Mouse (Mus musculus): ENCODE results near the gene Tnfrsf21. TPM values are rescaled to one million over a fixed set of nuclear protein-coding genes. Genes with fewer than 3 reads are reported as not detected.

Tnfrsf21 gene
- polyA plus RNA-seq, 1 experiment from 2014 or later: 10.4 TPM

- Histone ChIP-seq H3K4me3 (no peak overlapping the region), H3K36me3 (no peaks in the 10 kb centered on the region), H3K4me2 (no peak overlapping the region), H3K27me3 (replicated peaks) (no peaks in the 10 kb centered on the region), H3K9me3 (no peaks in the 10 kb centered on the region), H3K27ac (replicated peaks) (no peak overlapping the region), H3K9ac (no peak overlapping the region), H3K4me1 (no peaks in the 10 kb centered on the region)
- no peak for ATAC-seq (ENCODE audit: extremely low read depth, insufficient number of reproducible peaks, low FRiP score, low TSS enrichment)
- WGBS: 77% methylated on average over 9 of the region's 9 CpGs
These were observed 97.1 kb downstream of the Tnfrsf21 start for GRCm38 (mm10) chr17:43113391-43113984.

- ATAC-seq (ENCODE audit: extremely low read depth, insufficient number of reproducible peaks, low FRiP score, low TSS enrichment): no peak
- no peak overlapping the region for H3K9ac ChIP-seq
- no peaks in the 10 kb centered on the region for H3K27me3 ChIP-seq (replicated peaks)
- H3K36me3 ChIP-seq: no peaks in the 10 kb centered on the region
- H3K4me1 ChIP-seq: no peaks in the 10 kb centered on the region
- H3K9me3 ChIP-seq: no peaks in the 10 kb centered on the region
- H3K4me3 ChIP-seq: no peak overlapping the region
- no peak overlapping the region for H3K4me2 ChIP-seq
- no peak overlapping the region for H3K27ac ChIP-seq (replicated peaks)
- whole genome bisulfite sequencing: 62% methylated on average over 8 of the region's 8 CpGs
These were observed 97.8 kb downstream of the Tnfrsf21 start for GRCm38 (mm10) chr17:43114086-43114581.

- Histone ChIP-seq H3K4me2 (no peak overlapping the region), H3K4me1 (no peaks in the 10 kb centered on the region), H3K36me3 (no peaks in the 10 kb centered on the region), H3K9me3 (no peaks in the 10 kb centered on the region), H3K27me3 (replicated peaks) (no peaks in the 10 kb centered on the region), H3K27ac (replicated peaks) (no peak overlapping the region), H3K4me3 (no peak overlapping the region), H3K9ac (no peak overlapping the region)
- WGBS: 86% methylated on average over 6 of the region's 6 CpGs
- no peak for ATAC-seq (ENCODE audit: extremely low read depth, insufficient number of reproducible peaks, low FRiP score, low TSS enrichment)
These were observed 98.6 kb downstream of the Tnfrsf21 start for GRCm38 (mm10) chr17:43114926-43115325.

DNA sequence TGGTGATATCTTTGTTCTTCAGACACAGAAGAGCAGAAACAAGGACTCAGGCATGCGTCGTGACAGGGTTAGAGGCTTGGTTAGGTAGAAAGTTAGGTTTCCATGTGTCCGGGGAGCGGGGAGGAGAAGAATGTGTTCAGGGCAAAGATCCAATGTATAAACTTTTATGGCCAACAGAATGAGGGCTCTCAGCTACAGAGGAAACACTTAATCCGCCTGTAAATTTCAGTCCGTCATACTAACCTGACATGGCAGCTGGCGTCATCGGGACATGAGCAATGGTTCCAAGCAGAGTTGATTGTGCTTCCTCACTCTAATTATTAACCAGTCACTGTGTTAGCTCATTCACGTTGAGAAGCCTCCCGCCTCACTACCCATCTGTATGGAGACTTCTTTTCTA is 100.4 kb downstream of the Tnfrsf21 start:
- Histone ChIP-seq H3K4me1 (no peaks in the 10 kb centered on the region), H3K36me3 (no peaks in the 10 kb centered on the region), H3K27me3 (replicated peaks) (no peaks in the 10 kb centered on the region), H3K4me3 (no peak overlapping the region), H3K27ac (replicated peaks) (no peak overlapping the region), H3K4me2 (no peak overlapping the region), H3K9me3 (no peaks in the 10 kb centered on the region), H3K9ac (no peak overlapping the region)
- WGBS: 74% methylated on average over 10 of the region's 10 CpGs
- ATAC-seq (ENCODE audit: extremely low read depth, insufficient number of reproducible peaks, low FRiP score, low TSS enrichment): no peak

GRCm38 (mm10) chr17:43119446-43119845 is 103.1 kb downstream of the Tnfrsf21 start:
- WGBS: 68% methylated on average over 12 of the region's 12 CpGs
- Histone ChIP-seq H3K4me2 (no peak overlapping the region), H3K4me3 (no peak overlapping the region), H3K9ac (no peak overlapping the region), H3K27ac (replicated peaks) (no peak overlapping the region), H3K4me1 (no peaks in the 10 kb centered on the region), H3K9me3 (peaks cover 4% of the 10 kb centered on the region), H3K27me3 (replicated peaks) (no peaks in the 10 kb centered on the region), H3K36me3 (no peaks in the 10 kb centered on the region)
- ATAC-seq (ENCODE audit: extremely low read depth, insufficient number of reproducible peaks, low FRiP score, low TSS enrichment): no peak

- Histone ChIP-seq H3K4me1 (no peaks in the 10 kb centered on the region), H3K4me2 (no peak overlapping the region), H3K4me3 (no peak overlapping the region), H3K27me3 (replicated peaks) (no peaks in the 10 kb centered on the region), H3K36me3 (no peaks in the 10 kb centered on the region), H3K27ac (replicated peaks) (no peak overlapping the region), H3K9ac (no peak overlapping the region), H3K9me3 (peaks cover 4% of the 10 kb centered on the region)
- no peak for ATAC-seq (ENCODE audit: extremely low read depth, insufficient number of reproducible peaks, low FRiP score, low TSS enrichment)
- WGBS: 84% methylated on average over 2 of the region's 2 CpGs
These were observed 104.7 kb downstream of the Tnfrsf21 start for GRCm38 (mm10) chr17:43121096-43121495.

DNA sequence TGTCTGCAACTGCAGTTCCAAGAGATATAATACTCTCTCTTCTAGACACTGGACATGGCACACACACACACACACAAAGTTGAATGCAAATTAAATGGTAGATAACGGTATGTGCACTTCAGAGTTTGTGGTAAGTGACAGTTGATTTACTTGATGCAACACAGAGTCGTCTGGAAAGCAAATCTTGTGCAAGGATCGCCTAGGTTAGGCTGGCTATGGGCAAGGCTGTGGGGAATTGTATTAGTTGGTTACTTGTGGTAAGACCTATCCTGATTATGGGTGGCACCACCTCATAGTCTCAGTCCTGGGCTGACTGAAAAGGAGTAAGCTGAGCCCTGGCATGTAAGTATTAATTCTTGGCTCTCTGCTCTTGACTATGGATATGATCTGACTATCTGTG is 112.0 kb downstream of the Tnfrsf21 start:
- Histone ChIP-seq H3K9me3 (peaks cover 4% of the 10 kb centered on the region), H3K27ac (replicated peaks) (no peak overlapping the region), H3K36me3 (no peaks in the 10 kb centered on the region), H3K4me3 (no peak overlapping the region), H3K27me3 (replicated peaks) (no peaks in the 10 kb centered on the region), H3K4me1 (no peaks in the 10 kb centered on the region), H3K9ac (no peak overlapping the region), H3K4me2 (no peak overlapping the region)
- no peak for ATAC-seq (ENCODE audit: extremely low read depth, insufficient number of reproducible peaks, low FRiP score, low TSS enrichment)
- 55% methylated on average over 3 of the region's 3 CpGs for whole genome bisulfite sequencing

DNA sequence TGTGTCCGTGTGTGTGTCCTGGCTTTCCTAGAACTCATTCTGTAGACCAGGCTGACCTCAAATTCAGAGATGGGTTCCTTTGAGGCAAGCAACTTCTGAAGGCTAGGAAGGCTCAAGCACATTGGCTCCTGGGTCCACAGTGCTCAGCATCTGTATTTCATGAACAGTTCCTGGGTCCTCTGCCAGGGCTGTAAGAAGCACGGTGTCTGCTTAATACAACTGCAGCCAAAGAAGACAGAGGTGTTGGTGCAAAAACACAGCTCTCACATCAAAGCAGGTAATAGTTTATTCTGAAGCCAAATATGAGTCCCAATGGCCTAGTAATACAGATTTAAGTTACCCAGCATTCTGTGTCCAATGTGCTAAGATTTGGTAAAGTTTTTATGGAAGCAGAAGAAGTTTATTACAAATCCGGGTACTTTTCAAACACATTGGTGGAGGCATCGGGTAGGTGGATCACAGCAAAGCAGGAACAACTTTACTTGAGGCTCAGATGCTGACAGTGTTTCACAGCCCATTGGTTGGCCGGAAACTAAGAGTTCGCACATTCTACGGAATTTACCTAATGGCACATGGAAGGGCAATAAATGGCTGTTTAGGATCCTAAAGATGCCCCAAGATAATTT is 112.7 kb downstream of the Tnfrsf21 start:
- no peaks in the 10 kb centered on the region for H3K4me1 ChIP-seq
- no peaks in the 10 kb centered on the region for H3K36me3 ChIP-seq
- 84% methylated on average over 7 of the region's 7 CpGs for WGBS
- peaks cover 3% of the 10 kb centered on the region for H3K9me3 ChIP-seq
- H3K4me2 ChIP-seq: no peak overlapping the region
- no peak for ATAC-seq (ENCODE audit: extremely low read depth, insufficient number of reproducible peaks, low FRiP score, low TSS enrichment)
- H3K27ac ChIP-seq (replicated peaks): no peak overlapping the region
- H3K4me3 ChIP-seq: no peak overlapping the region
- H3K27me3 ChIP-seq (replicated peaks): no peaks in the 10 kb centered on the region
- H3K9ac ChIP-seq: no peak overlapping the region

- Histone ChIP-seq H3K4me1 (no peaks in the 10 kb centered on the region), H3K9ac (no peak overlapping the region), H3K27me3 (replicated peaks) (no peaks in the 10 kb centered on the region), H3K36me3 (no peaks in the 10 kb centered on the region), H3K4me3 (no peak overlapping the region), H3K4me2 (no peak overlapping the region), H3K9me3 (no peaks in the 10 kb centered on the region), H3K27ac (replicated peaks) (no peak overlapping the region)
- WGBS: 71% methylated on average over 3 of the region's 3 CpGs
- no peak for ATAC-seq (ENCODE audit: extremely low read depth, insufficient number of reproducible peaks, low FRiP score, low TSS enrichment)
These were observed 113.9 kb downstream of the Tnfrsf21 start for GRCm38 (mm10) chr17:43130115-43130869.

GRCm38 (mm10) chr17:43130870-43131264 is 114.5 kb downstream of the Tnfrsf21 start:
- Histone ChIP-seq H3K4me1 (no peaks in the 10 kb centered on the region), H3K27ac (replicated peaks) (no peak overlapping the region), H3K36me3 (no peaks in the 10 kb centered on the region), H3K9ac (no peak overlapping the region), H3K4me2 (no peak overlapping the region), H3K27me3 (replicated peaks) (no peaks in the 10 kb centered on the region), H3K9me3 (no peaks in the 10 kb centered on the region), H3K4me3 (no peak overlapping the region)
- ATAC-seq (ENCODE audit: extremely low read depth, insufficient number of reproducible peaks, low FRiP score, low TSS enrichment): no peak

DNA sequence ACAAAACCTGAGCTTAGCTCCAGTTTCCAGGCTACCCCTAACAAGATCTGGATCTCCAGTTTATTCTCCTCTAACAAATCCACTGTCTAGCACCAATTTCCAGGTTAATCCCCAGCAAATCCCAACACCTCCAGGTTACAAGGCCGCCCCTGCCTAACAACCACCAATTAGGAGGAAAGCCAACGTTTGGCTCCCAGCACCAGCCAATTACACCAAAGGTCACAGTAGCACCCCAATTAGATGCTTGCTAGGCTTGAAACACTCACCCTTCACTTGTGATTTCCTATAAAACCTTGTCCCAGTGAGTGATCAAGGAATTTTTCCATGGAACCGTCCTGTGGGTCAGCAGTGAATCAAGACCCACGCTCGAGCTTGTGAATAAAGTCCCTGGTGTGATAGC is 116.1 kb downstream of the Tnfrsf21 start:
- WGBS: 78% methylated on average over 5 of the region's 5 CpGs
- Histone ChIP-seq H3K4me1 (no peaks in the 10 kb centered on the region), H3K4me2 (no peak overlapping the region)

More for the DNA sequence above, 116.1 kb downstream of the Tnfrsf21 start:
- no peak overlapping the region for H3K4me3 ChIP-seq
- H3K9me3 ChIP-seq: no peaks in the 10 kb centered on the region
- ATAC-seq (ENCODE audit: extremely low read depth, insufficient number of reproducible peaks, low FRiP score, low TSS enrichment): no peak
- no peaks in the 10 kb centered on the region for H3K27me3 ChIP-seq (replicated peaks)
- no peaks in the 10 kb centered on the region for H3K36me3 ChIP-seq
- no peak overlapping the region for H3K9ac ChIP-seq
- no peak overlapping the region for H3K27ac ChIP-seq (replicated peaks)

All from heart, embryonic 13.5 days (tissue).